Mouse (Mus musculus) heart, postnatal 0 days (tissue): ENCODE measurements at regions not wholly inside any gene's neighbourhood (a gene's known extent, or its start where the extent isn't known, plus 50 kb on each side); places are given as distances from the start of the nearest gene placed in this dataset.

Source experiments
- ATAC-seq: fragments of 200-750 bp; cut with Nextera tagmentation; 2 replicates; pipeline ENCODE4 v1.8.0; 2017; ENCODE audit warnings: low read depth, moderate number of reproducible peaks, moderate library complexity; ENCODE audit not compliant: insufficient read depth
- DNase-seq: peaks from one replicate; pipeline ENCODE4 v3.0.0-alpha.2; 2016; ENCODE audit warnings: low spot score
- H3K27ac ChIP-seq: fragments of 300-500 bp; sonication (generic); 2 replicates; pipeline ENCODE4 v1.5.1; 2014; ENCODE audit warnings: low read depth, mild to moderate bottlenecking
- H3K27me3 ChIP-seq: fragments of 300-500 bp; sonication (generic); 2 replicates; pipeline ENCODE4 v1.6.1; 2014; ENCODE audit warnings: low read length, mixed read lengths; ENCODE audit not compliant: control insufficient read depth, insufficient read depth
- H3K36me3 ChIP-seq: fragments of 300-500 bp; sonication (generic); replicated peaks from 2 replicates; pipeline ENCODE4 v1.6.1; 2014; ENCODE audit warnings: low read length, mixed read lengths; ENCODE audit not compliant: control insufficient read depth, insufficient read depth
- H3K4me1 ChIP-seq: fragments of 300-500 bp; sonication (generic); 2 replicates; pipeline ENCODE4 v1.6.1; 2014; ENCODE audit warnings: antibody characterized with exemption; ENCODE audit not compliant: control insufficient read depth, insufficient read depth
- H3K4me2 ChIP-seq: fragments of 300-500 bp; sonication (generic); 2 replicates; pipeline ENCODE4 v1.6.1; 2014; ENCODE audit warnings: low read depth, mild to moderate bottlenecking, low read length, moderate library complexity
- H3K4me3 ChIP-seq: fragments of 300-500 bp; sonication (generic); 2 replicates; pipeline ENCODE4 v1.5.1; 2014; ENCODE audit warnings: low read depth, low read length
- H3K9ac ChIP-seq: fragments of 300-500 bp; sonication (generic); replicated peaks from 2 replicates; pipeline ENCODE4 v1.6.1; 2014; ENCODE audit warnings: low read depth, low read length, mixed read lengths
- H3K9me3 ChIP-seq: fragments of 300-500 bp; sonication (generic); replicated peaks from 2 replicates; pipeline ENCODE4 v1.6.1; 2016; ENCODE audit warnings: low read length; ENCODE audit not compliant: control insufficient read depth
- CTCF ChIP-seq: IDR thresholded peaks from 2 replicates; pipeline ENCODE4 v1.5.1; 2016; ENCODE audit warnings: antibody characterized with exemption, control low read depth, low read depth
- EP300 ChIP-seq: IDR thresholded peaks from 2 replicates; pipeline ENCODE4 v1.6.1; 2016; ENCODE audit warnings: antibody characterized with exemption, low read depth
- WGBS: fragments of 180-500 bp; shearing (Covaris S2); extraction: QIAGEN DNeasy Blood & Tissue Kit; methylation state at CpG from one replicate; pipeline ENCODE4 v1.1.7; 2014; 5-methylcytosine and 5-hydroxymethylcytosine counted together

DNA sequence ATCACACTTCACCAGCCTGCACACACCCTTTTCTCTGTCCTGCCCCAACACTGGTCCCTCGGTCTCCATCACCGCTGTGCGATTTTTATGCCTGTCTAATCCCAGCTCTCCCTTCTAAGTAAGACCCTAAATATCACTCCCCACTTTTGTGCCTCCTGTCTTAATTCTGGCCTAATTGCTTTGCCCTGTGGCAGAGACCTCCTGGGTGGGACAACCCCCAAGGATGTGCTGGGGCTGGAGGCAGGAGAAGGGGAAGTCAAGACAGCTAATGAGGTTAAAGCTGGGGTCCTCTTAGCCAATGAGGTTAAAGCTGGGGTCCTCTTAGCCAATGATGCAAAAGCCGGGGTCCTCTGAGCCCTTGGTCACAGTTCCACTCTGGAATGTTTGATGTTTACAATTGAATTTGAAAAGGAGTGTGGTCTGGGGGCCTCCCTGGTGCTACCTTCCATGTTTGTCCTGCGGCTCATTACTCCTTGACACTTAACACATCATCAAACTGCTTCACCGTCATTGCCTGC is 290.5 kb upstream of the Tbx3 start:
- Histone ChIP-seq H3K9me3 (0 out of 2 replicates have a peak, but pooled peaks cover 5% of the 10 kb centered on the region), H3K4me3 (no peak overlapping the region), H3K27me3 (0 out of 2 replicates have a peak, but pooled peaks cover 5% of the 10 kb centered on the region), H3K27ac (no peak overlapping the region), H3K4me2 (no peak overlapping the region), H3K9ac (no peak overlapping the region), H3K36me3 (no peaks in the 10 kb centered on the region), H3K4me1 (no peaks in the 10 kb centered on the region)
- ATAC-seq (no peak), DNase-seq (no peak)
- 66% methylated on average over 6 of the region's 6 CpGs for WGBS
- TF ChIP-seq EP300 = no peak
- no peak for TF ChIP-seq CTCF

DNA sequence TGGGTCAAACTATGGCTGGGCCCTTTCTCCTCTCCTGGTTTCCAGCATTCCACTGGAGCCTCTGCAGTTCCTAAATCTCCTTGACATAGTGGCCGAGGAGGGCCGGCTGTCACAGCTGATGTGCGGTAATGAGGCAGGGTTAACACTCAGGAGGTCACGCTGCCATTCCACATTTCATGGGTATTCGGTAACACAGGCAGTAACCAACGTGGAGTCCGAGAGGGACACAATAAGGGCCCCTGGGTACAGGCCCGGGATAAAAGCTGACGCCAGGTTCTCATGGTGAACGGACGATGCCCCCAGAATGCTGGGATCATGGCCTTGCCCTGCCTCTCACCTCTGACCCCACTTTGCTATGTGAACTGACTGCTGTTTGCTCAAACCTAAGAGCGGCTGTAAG is 289.0 kb upstream of the Tbx3 start:
- ATAC-seq (no peak), DNase-seq (no peak)
- TF ChIP-seq EP300 = no peak
- no peak for TF ChIP-seq CTCF
- Histone ChIP-seq H3K36me3 (no peaks in the 10 kb centered on the region), H3K9me3 (0 out of 2 replicates have a peak, but pooled peaks cover 5% of the 10 kb centered on the region), H3K27ac (no peak overlapping the region), H3K4me3 (no peak overlapping the region), H3K4me1 (no peaks in the 10 kb centered on the region), H3K9ac (no peak overlapping the region), H3K4me2 (no peak overlapping the region), H3K27me3 (0 out of 2 replicates have a peak, but pooled peaks cover 5% of the 10 kb centered on the region)
- WGBS = 88% methylated on average over 12 of the region's 12 CpGs

DNA sequence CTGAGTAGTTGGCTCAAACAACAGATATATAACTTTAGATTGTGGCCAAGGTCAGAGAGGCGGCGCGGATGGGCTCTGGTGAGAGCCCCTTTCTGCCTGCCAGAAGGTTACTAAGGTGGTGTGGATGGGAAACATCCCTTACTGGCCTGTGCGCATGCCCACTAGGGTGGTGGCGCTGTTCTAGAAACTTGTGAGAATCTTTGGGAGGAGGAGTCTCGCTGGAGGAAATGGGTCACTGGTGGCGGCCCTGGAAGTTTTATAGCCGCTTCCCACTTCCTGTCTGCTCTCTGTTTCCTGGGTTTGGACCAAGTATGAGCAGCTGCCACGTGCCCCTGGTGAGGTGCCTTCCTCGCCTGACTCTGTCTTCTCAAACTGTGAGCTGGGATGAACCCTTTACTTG is 285.0 kb upstream of the Tbx3 start:
- no peak for ATAC-seq
- Histone ChIP-seq H3K4me1 (no peaks in the 10 kb centered on the region), H3K9ac (no peak overlapping the region), H3K4me3 (no peak overlapping the region), H3K27ac (no peak overlapping the region), H3K9me3 (0 out of 2 replicates have a peak, but pooled peaks cover 5% of the 10 kb centered on the region), H3K27me3 (no peaks in the 10 kb centered on the region), H3K4me2 (no peak overlapping the region), H3K36me3 (no peaks in the 10 kb centered on the region)
- no peak for DNase-seq
- TF ChIP-seq EP300 (no peak), CTCF (no peak)
- WGBS = 82% methylated on average over 10 of the region's 10 CpGs

GRCm38 (mm10) chr5:119386821-119387220 is 283.6 kb upstream of the Tbx3 start:
- TF ChIP-seq EP300 (no peak), CTCF (no peak)
- no peaks in the 10 kb centered on the region for H3K27me3 ChIP-seq

GRCm38 (mm10) chr5:119387261-119387660 is 283.2 kb upstream of the Tbx3 start:
- 66% methylated on average over 2 of the region's 2 CpGs for WGBS

More at GRCm38 (mm10) chr5:119386821-119387220, 283.6 kb upstream of the Tbx3 start:
- WGBS = 80% methylated on average over 8 of the region's 8 CpGs
- no peaks in the 10 kb centered on the region for H3K4me1 ChIP-seq
- no peak overlapping the region for H3K9ac ChIP-seq
- DNase-seq (no peak), ATAC-seq (no peak)
- H3K36me3 ChIP-seq = no peaks in the 10 kb centered on the region
- no peak overlapping the region for H3K4me2 ChIP-seq
- H3K4me3 ChIP-seq = no peak overlapping the region
- H3K9me3 ChIP-seq = 0 out of 2 replicates have a peak, but pooled peaks cover 4% of the 10 kb centered on the region
- no peak overlapping the region for H3K27ac ChIP-seq

GRCm38 (mm10) chr5:119388841-119389240 is 281.6 kb upstream of the Tbx3 start:
- TF ChIP-seq EP300 = no peak
- Histone ChIP-seq H3K4me3 (no peak overlapping the region), H3K27me3 (no peaks in the 10 kb centered on the region), H3K4me1 (no peaks in the 10 kb centered on the region), H3K4me2 (no peak overlapping the region), H3K36me3 (no peaks in the 10 kb centered on the region), H3K9ac (no peak overlapping the region), H3K27ac (no peak overlapping the region), H3K9me3 (no peaks in the 10 kb centered on the region)
- ATAC-seq = no peak
- DNase-seq = no peak
- 58% methylated on average over 5 of the region's 5 CpGs for WGBS

More at GRCm38 (mm10) chr5:119387261-119387660, 283.2 kb upstream of the Tbx3 start:
- Histone ChIP-seq H3K27me3 (no peaks in the 10 kb centered on the region), H3K9ac (no peak overlapping the region), H3K4me1 (no peaks in the 10 kb centered on the region), H3K9me3 (0 out of 2 replicates have a peak, but pooled peaks cover under 1% of the 10 kb centered on the region), H3K4me3 (no peak overlapping the region), H3K36me3 (no peaks in the 10 kb centered on the region), H3K27ac (no peak overlapping the region), H3K4me2 (no peak overlapping the region)
- no peak for TF ChIP-seq CTCF
- TF ChIP-seq EP300 = no peak
- DNase-seq (no peak), ATAC-seq (no peak)
